Mouse (Mus musculus): ENCODE measurements around the gene Gm8113.
"Not testable (repeated sequence)": the region's sequence is repeated elsewhere in the genome, so short reads cannot be mapped to it uniquely, and the experiment has no call there.

GRCm38 (mm10) chr14:43923459-43923858, 1.7 kb upstream of the Gm8113 start, which contains the start of gene Ear10:
- not testable (repeated sequence) for TF ChIP-seq EP300, CTCF (IDR thresholded peaks at IDR 0.05; ENCODE audit: low read depth)

Data from heart, postnatal 0 days (tissue).